Mouse (Mus musculus): Measurements from ENCODE around the gene Iqce.

Iqce gene

GRCm38 (mm10) chr5:140640812-140641211 lies 61.4 kb downstream of the Iqce start:
- no peak for TF ChIP-seq GATA4 (IDR thresholded peaks at IDR 0.05; ENCODE audit: insufficient replicate concordance, low read length)

- TF ChIP-seq GATA4 (IDR thresholded peaks at IDR 0.05; ENCODE audit: insufficient replicate concordance, low read length): no peak
These were observed 62.3 kb downstream of the Iqce start for GRCm38 (mm10) chr5:140639871-140640270.

GRCm38 (mm10) chr5:140639312-140639711 lies 62.9 kb downstream of the Iqce start:
- TF ChIP-seq GATA4 (IDR thresholded peaks at IDR 0.05; ENCODE audit: insufficient replicate concordance, low read length): no peak

GRCm38 (mm10) chr5:140638484-140638883 lies 63.7 kb downstream of the Iqce start:
- TF ChIP-seq GATA4 (IDR thresholded peaks at IDR 0.05; ENCODE audit: insufficient replicate concordance, low read length): no peak

GRCm38 (mm10) chr5:140637989-140638388 lies 64.2 kb downstream of the Iqce start:
- TF ChIP-seq GATA4 (IDR thresholded peaks at IDR 0.05; ENCODE audit: insufficient replicate concordance, low read length): no peak

GRCm38 (mm10) chr5:140637058-140637410 lies 65.1 kb downstream of the Iqce start:
- TF ChIP-seq GATA4 (IDR thresholded peaks at IDR 0.05; ENCODE audit: insufficient replicate concordance, low read length): no peak

- TF ChIP-seq GATA4 (IDR thresholded peaks at IDR 0.05; ENCODE audit: insufficient replicate concordance, low read length): no peak
These were observed 65.7 kb downstream of the Iqce start for GRCm38 (mm10) chr5:140636316-140637057.

GRCm38 (mm10) chr5:140634798-140635722 lies 67.1 kb downstream of the Iqce start:
- no peak for TF ChIP-seq GATA4 (IDR thresholded peaks at IDR 0.05; ENCODE audit: insufficient replicate concordance, low read length)

GRCm38 (mm10) chr5:140633432-140633831 lies 68.7 kb downstream of the Iqce start:
- no peak for TF ChIP-seq GATA4 (IDR thresholded peaks at IDR 0.05; ENCODE audit: insufficient replicate concordance, low read length)

- TF ChIP-seq GATA4 (IDR thresholded peaks at IDR 0.05; ENCODE audit: insufficient replicate concordance, low read length): no peak
These were observed 73.2 kb downstream of the Iqce start for GRCm38 (mm10) chr5:140628995-140629394.

- no peak for TF ChIP-seq GATA4 (IDR thresholded peaks at IDR 0.05; ENCODE audit: insufficient replicate concordance, low read length)
These were observed 74.6 kb downstream of the Iqce start for GRCm38 (mm10) chr5:140627580-140627979.

GRCm38 (mm10) chr5:140624961-140625360 lies 77.2 kb downstream of the Iqce start:
- no peak for TF ChIP-seq GATA4 (IDR thresholded peaks at IDR 0.05; ENCODE audit: insufficient replicate concordance, low read length)

GRCm38 (mm10) chr5:140624238-140624637 lies 77.9 kb downstream of the Iqce start:
- no peak for TF ChIP-seq GATA4 (IDR thresholded peaks at IDR 0.05; ENCODE audit: insufficient replicate concordance, low read length)

- no peak for TF ChIP-seq GATA4 (IDR thresholded peaks at IDR 0.05; ENCODE audit: insufficient replicate concordance, low read length)
These were observed 78.4 kb downstream of the Iqce start for GRCm38 (mm10) chr5:140623791-140624190.

- TF ChIP-seq GATA4 (IDR thresholded peaks at IDR 0.05; ENCODE audit: insufficient replicate concordance, low read length): no peak
These were observed 79.1 kb downstream of the Iqce start for GRCm38 (mm10) chr5:140622978-140623670.

All from liver, adult (tissue).